Mouse (Mus musculus): ENCODE measurements around the gene Mgat4a. TPM values are rescaled to one million over a fixed set of nuclear protein-coding genes. Genes with fewer than 3 reads are reported as not detected.

Gene Mgat4a
- total and polyA plus RNA-seq, 3 experiments, result 22.3 to 23.2 (median 22.9) TPM

DNA sequence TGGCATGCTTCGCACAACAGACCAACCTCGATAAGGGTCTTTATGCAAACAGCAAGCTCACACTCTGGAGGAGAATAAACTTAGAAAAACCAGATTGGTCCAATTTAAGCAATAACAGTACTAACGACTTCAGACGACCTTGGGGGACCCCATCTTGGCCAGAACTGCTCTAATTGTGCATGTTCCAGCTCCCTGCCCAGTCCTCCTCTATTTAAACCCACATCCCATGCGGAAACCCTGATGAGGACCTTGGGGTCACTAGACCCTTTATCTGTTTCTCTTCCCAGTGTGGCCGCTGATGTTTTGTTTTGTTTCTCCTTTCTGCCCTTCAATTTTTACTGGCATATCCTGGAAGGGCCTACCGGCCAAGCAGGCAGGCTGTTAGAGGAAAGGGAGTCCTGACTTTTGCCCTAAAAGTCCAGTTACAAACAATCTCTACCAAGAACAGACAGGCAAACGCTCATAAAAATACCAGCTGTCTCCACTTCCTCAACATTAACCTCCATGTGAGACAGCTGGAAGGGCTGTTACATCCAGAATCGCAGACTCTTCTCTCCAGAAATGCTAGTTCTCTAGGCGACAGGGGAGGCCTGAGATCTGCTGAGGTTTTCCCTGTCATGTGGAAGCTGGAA, 36.0 kb downstream of the Mgat4a start (continued):
- TF ChIP-seq GABPA (IDR thresholded peaks at IDR 0.05; ENCODE audit: insufficient replicate concordance, low read depth, low read length) (no peak), RCOR1 (conservative IDR thresholded peaks at IDR 0.05; ENCODE audit: low read depth, low read length) (no peak), PAX5 (IDR thresholded peaks at IDR 0.05; ENCODE audit: low read length) (no peak), ETS1 (conservative IDR thresholded peaks at IDR 0.05; ENCODE audit: low read depth, low read length) (no peak)

DNA sequence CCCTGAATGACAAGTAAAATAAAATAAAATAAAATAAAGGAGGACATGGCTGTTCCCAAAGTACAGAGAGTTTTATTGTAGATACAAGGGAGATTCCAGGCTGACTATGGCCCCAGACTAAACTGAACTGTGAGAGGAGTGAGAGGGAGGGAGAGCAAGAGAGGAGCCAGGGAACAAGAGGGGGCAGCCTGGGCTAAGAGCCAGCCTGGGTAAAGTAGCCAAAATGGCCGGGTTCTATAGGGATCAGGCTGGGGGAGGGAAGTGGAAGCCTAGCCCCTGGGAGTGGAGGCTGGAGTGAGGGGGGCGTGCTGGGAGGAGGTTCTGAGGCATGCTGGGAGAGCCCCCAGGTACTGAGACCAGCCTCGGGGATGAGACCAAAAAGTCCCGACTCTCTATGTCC, 37.2 kb downstream of the Mgat4a start:
- TF ChIP-seq NRF1 (IDR thresholded peaks at IDR 0.05; ENCODE audit: low read depth, low read length), result no peak
- TF ChIP-seq SMC3 (IDR thresholded peaks at IDR 0.05; ENCODE audit: low read depth, low read length), result no peak
- no peak for TF ChIP-seq MXI1 (IDR thresholded peaks at IDR 0.05; ENCODE audit: low read depth, low read length)
- TF ChIP-seq POLR2A (IDR thresholded peaks at IDR 0.05; ENCODE audit: low read depth, low read length), result no peak
- TF ChIP-seq USF1 (IDR thresholded peaks at IDR 0.05; ENCODE audit: low read depth, low read length), result no peak
- no peak for TF ChIP-seq PAX5 (IDR thresholded peaks at IDR 0.05; ENCODE audit: low read length)
- TF ChIP-seq BHLHE40 (IDR thresholded peaks at IDR 0.05; ENCODE audit: low read depth, low read length), result no peak
- no peak for TF ChIP-seq ETS1 (conservative IDR thresholded peaks at IDR 0.05; ENCODE audit: low read depth, low read length)
- TF ChIP-seq POLR2AphosphoS2 (IDR thresholded peaks at IDR 0.05; ENCODE audit: low read depth, low read length), result no peak
- no peak for TF ChIP-seq HCFC1 (IDR thresholded peaks at IDR 0.05; ENCODE audit: low read depth, low read length)
- TF ChIP-seq MEF2A (IDR thresholded peaks at IDR 0.05; ENCODE audit: borderline replicate concordance, low read depth, low read length), result no peak
- in situ Hi-C loops (cut with MboI; ENCODE audit: low pct_ligation_motif_present, low pct_unique_long_range_greater_than_20kb, low sequenced_read_pairs) (no loop called here), dilution Hi-C loops (cut with MboI; ENCODE audit: extremely low pct_ligation_motif_present, extremely low pct_unique_long_range_greater_than_20kb, low sequenced_read_pairs) (no loop called here)
- Histone ChIP-seq H3K9ac (ENCODE audit: insufficient read depth, low read depth) (no peak overlapping the region), H3K36me3 (replicated peaks in 1 of 2; ENCODE audit: control insufficient read depth in 1 of 2, insufficient read depth in 1 of 2, low read length in 1 of 2) (peaks cover 5 to 23% of the 10 kb centered on the region in 2 experiments), H3K4me2 (ENCODE audit: insufficient read depth, low read depth, poor library complexity, severe bottlenecking) (no peak overlapping the region), H3K79me2 (replicated peaks; ENCODE audit: control insufficient read depth, extremely low read depth, insufficient read depth, poor library complexity, severe bottlenecking) (peaks cover 14% of the 10 kb centered on the region), H3K27ac (ENCODE audit: insufficient read depth, low read depth) (no peak overlapping the region), H3K27me3 (replicated peaks) (no peaks in the 10 kb centered on the region), H3K9me3 (replicated peaks; ENCODE audit: low read length) (peaks cover 13% of the 10 kb centered on the region), H3K4me1 (ENCODE audit: control insufficient read depth in 1 of 2, insufficient read depth in 2 of 2) (peaks cover 3 to 31% of the 10 kb centered on the region in 2 experiments; a peak in 2 of 4 replicates), H3K4me3 (replicated peaks in 1 of 3; ENCODE audit: low read depth in 2 of 3, low read length in 2 of 3, poor library complexity in 1 of 3) (no peak overlapping the region)
- no peak for DNase-seq (ENCODE audit: extremely low read depth)

DNA sequence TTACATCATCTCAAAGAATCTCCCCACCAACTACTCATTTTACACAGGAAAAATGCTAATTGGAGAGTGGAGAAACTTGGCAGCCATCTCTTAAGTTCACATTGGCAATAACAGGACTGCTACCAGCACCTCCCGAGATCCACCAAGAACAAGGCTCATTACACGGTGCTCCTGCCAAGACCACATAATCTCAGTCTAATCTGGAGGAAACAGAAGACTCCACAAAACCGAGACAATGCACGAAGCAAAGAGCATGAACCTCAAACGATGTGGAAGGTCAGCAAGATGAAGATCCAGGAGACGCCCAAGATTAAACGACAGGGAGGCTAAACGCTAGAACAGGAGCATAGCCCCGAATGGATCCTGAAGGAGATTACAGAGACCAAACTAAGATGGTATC, 38.5 kb downstream of the Mgat4a start:
- no peaks in the 10 kb centered on the region for H3K27me3 ChIP-seq (replicated peaks)
- no peak overlapping the region for H3K4me2 ChIP-seq (ENCODE audit: insufficient read depth, low read depth, poor library complexity, severe bottlenecking)
- no peak for DNase-seq (ENCODE audit: extremely low read depth)
- TF ChIP-seq HCFC1 (IDR thresholded peaks at IDR 0.05; ENCODE audit: low read depth, low read length), result no peak
- TF ChIP-seq SMC3 (IDR thresholded peaks at IDR 0.05; ENCODE audit: low read depth, low read length), result no peak
- TF ChIP-seq UBTF (IDR thresholded peaks at IDR 0.05; ENCODE audit: low read depth, low read length), result no peak
- no peak for TF ChIP-seq MAZ (IDR thresholded peaks at IDR 0.05; ENCODE audit: low read depth, low read length)
- TF ChIP-seq ZNF384 (IDR thresholded peaks at IDR 0.05; ENCODE audit: low read depth, low read length), result no peak
- no peak for TF ChIP-seq MXI1 (IDR thresholded peaks at IDR 0.05; ENCODE audit: low read depth, low read length)
- TF ChIP-seq CTCF (conservative IDR thresholded peaks at IDR 0.05 in 1 of 2, IDR thresholded peaks at IDR 0.05 in 1 of 2; ENCODE audit: low read depth in 2 of 2, low read length in 2 of 2), result no peak
- TF ChIP-seq BHLHE40 (IDR thresholded peaks at IDR 0.05; ENCODE audit: low read depth, low read length), result no peak
- H3K36me3 ChIP-seq (replicated peaks in 1 of 2; ENCODE audit: control insufficient read depth in 1 of 2, insufficient read depth in 1 of 2, low read length in 1 of 2), result peaks cover 5 to 25% of the 10 kb centered on the region in 2 experiments
- in situ Hi-C loops (cut with MboI; ENCODE audit: low pct_ligation_motif_present, low pct_unique_long_range_greater_than_20kb, low sequenced_read_pairs), result no loop called here
- peaks cover 3 to 32% of the 10 kb centered on the region in 2 experiments; a peak in 2 of 4 replicates for H3K4me1 ChIP-seq (ENCODE audit: control insufficient read depth in 1 of 2, insufficient read depth in 2 of 2)
- dilution Hi-C loops (cut with MboI; ENCODE audit: extremely low pct_ligation_motif_present, extremely low pct_unique_long_range_greater_than_20kb, low sequenced_read_pairs), result no loop called here
- H3K79me2 ChIP-seq (replicated peaks; ENCODE audit: control insufficient read depth, extremely low read depth, insufficient read depth, poor library complexity, severe bottlenecking), result peaks cover 14% of the 10 kb centered on the region
- H3K9ac ChIP-seq (ENCODE audit: insufficient read depth, low read depth), result no peak overlapping the region
- no peak overlapping the region for H3K27ac ChIP-seq (ENCODE audit: insufficient read depth, low read depth)
- peaks cover 9% of the 10 kb centered on the region for H3K9me3 ChIP-seq (replicated peaks; ENCODE audit: low read length)
- H3K4me3 ChIP-seq (replicated peaks in 1 of 3; ENCODE audit: low read depth in 2 of 3, low read length in 2 of 3, poor library complexity in 1 of 3), result no peak overlapping the region
